Mouse (Mus musculus): ENCODE results near the gene Olfr96. TPM values are rescaled to one million over a fixed set of nuclear protein-coding genes. Genes with fewer than 3 reads are reported as not detected.
"Not testable (repeated sequence)": the region's sequence is repeated elsewhere in the genome, so short reads cannot be mapped to it uniquely, and the experiment has no call there.

The Olfr96 gene
- polyA plus RNA-seq, 1 experiment from 2014 or later: not detected

DNA sequence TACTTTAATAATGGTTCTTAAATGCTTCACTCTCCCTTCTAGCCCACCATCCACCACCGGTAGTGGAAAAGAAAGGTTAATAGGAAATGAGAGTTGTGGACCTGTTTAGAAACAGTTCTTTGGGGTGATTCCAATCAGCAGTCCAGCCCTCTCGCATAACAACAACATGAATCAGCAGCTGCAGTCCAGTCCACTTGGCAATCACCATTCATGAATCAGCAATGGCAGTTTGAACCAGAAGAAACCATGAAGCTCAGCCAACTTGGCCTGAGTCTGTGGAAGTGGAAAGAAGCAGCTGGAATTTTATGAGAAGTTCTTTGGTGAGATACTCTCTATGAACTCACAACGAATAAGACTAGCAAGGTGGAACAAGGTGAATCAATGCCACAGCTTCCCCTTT lies 1.5 kb upstream of the Olfr96 start:
- WGBS: 71% methylated on average over 3 of the region's 3 CpGs
- Histone ChIP-seq H3K9me3 (no peaks in the 10 kb centered on the region), H3K27ac (no peak overlapping the region), H3K4me1 (no peaks in the 10 kb centered on the region), H3K27me3 (ENCODE audit: insufficient read depth, poor library complexity, severe bottlenecking) (no peaks in the 10 kb centered on the region), H3K4me3 (no peak overlapping the region), H3K36me3 (no peaks in the 10 kb centered on the region)
- no peak for DNase-seq (ENCODE audit: low spot score)

DNA sequence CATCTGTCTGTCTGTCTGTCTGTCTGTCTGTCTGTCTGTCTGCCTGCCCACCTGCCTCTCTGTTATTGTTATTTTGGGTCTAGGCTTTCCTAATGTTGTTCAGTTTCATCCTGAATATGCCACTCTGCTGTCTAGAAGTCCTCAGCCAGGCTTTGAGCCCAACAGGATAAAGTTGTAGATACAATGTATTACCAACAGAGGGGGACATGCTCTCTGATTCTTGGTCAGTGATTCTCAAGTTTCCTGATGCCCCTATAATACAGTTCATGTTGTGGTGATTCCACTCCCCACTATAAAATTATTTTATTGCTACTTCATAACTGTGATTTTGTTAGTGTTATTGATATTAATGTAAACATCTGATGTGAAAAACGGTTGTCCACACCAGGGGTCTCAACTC lies 1.9 kb downstream of the Olfr96 start:
- Histone ChIP-seq H3K27me3 (ENCODE audit: insufficient read depth, poor library complexity, severe bottlenecking) (no peaks in the 10 kb centered on the region), H3K4me1 (no peaks in the 10 kb centered on the region), H3K36me3 (no peaks in the 10 kb centered on the region), H3K9me3 (no peaks in the 10 kb centered on the region), H3K27ac (no peak overlapping the region), H3K4me3 (no peak overlapping the region)
- WGBS: 18% methylated on average over 1 of the region's 1 CpGs
- no peak for DNase-seq (ENCODE audit: low spot score)

DNA sequence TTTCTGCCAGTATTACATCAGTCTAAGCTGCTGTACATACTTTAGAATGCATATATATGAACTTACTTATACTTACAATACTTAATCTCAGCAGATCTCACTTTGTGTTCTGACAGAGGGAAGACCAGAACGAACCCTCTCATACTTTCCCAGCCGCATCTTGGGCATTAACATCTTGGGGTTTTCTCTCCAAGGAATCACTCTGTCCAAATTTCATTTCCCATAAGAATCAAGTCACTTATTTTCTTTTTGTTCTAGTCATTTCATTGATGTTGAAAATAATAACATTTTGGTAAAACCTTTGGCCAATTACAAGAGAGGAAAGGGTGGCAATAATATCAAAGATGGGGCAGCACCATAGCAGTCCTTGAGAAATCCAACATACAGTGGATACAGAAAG lies 17.3 kb downstream of the Olfr96 start, which contains the start of gene Olfr97:
Olfr97 (minus strand) TSS at position 101 of the 400 bp plus-strand sequence.
- not testable (repeated sequence) for DNase-seq (ENCODE audit: low spot score)

DNA sequence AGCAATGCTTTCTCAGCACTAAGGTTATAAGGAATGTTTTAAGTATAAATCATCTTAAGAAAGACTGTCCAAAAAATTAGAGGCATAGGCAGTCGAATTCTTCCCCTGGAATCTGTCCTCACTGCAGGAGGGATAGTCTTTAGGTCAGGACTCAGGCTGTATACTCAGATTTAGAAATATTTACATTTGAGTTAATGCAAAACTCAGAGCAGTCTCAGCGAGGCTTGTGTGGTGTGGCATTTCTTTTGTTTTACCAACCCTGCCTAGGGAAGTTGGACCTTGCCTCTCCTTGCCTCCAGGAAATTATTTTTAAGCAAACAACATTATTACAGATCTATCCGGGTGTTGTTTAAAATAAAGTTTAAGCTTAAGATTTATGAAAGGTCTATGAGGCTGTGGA lies 22.3 kb downstream of the Olfr96 start:
- DNase-seq (ENCODE audit: low spot score): no peak
- no peaks in the 10 kb centered on the region for H3K9me3 ChIP-seq
- WGBS: 59% methylated on average over 3 of the region's 3 CpGs
- no peak overlapping the region for H3K4me3 ChIP-seq
- no peak overlapping the region for H3K27ac ChIP-seq
- no peaks in the 10 kb centered on the region for H3K4me1 ChIP-seq
- H3K27me3 ChIP-seq (ENCODE audit: insufficient read depth, poor library complexity, severe bottlenecking): no peaks in the 10 kb centered on the region
- H3K36me3 ChIP-seq: no peaks in the 10 kb centered on the region

More for the DNA sequence above, 17.3 kb downstream of the Olfr96 start, which contains the start of gene Olfr97:
- H3K27ac ChIP-seq; H3K36me3 ChIP-seq; H3K9me3 ChIP-seq; H3K4me1 ChIP-seq; H3K4me3 ChIP-seq; H3K27me3 ChIP-seq (ENCODE audit: insufficient read depth, poor library complexity, severe bottlenecking): not testable (repeated sequence)
- 86% methylated on average over 2 of the region's 2 CpGs for WGBS

DNA sequence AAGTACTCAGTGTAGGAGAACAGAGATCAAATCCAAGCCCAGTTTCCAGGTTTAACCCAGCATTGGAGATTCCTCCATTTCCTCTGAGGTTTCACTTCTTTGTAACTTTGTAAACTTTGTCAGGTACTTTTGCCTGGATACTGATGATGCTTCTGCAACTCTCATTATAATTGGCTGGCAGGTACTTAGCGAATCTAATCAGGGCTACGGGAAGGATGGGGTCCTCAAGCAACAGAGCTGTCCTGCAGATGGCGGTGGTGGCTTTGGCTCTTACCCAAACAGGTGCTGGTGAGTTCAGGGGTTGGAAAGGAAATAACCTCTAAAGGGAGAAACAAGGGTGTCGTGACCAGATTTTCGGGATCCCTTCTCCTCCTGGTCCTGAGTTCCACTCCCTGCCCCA lies 26.8 kb downstream of the Olfr96 start:
- no peaks in the 10 kb centered on the region for H3K9me3 ChIP-seq
- H3K4me3 ChIP-seq: no peak overlapping the region
- no peak overlapping the region for H3K27ac ChIP-seq
- H3K4me1 ChIP-seq: no peaks in the 10 kb centered on the region
- no peaks in the 10 kb centered on the region for H3K27me3 ChIP-seq (ENCODE audit: insufficient read depth, poor library complexity, severe bottlenecking)
- WGBS: 28% methylated on average over 5 of the region's 5 CpGs
- DNase-seq (ENCODE audit: low spot score): no peak
- H3K36me3 ChIP-seq: no peaks in the 10 kb centered on the region

DNA sequence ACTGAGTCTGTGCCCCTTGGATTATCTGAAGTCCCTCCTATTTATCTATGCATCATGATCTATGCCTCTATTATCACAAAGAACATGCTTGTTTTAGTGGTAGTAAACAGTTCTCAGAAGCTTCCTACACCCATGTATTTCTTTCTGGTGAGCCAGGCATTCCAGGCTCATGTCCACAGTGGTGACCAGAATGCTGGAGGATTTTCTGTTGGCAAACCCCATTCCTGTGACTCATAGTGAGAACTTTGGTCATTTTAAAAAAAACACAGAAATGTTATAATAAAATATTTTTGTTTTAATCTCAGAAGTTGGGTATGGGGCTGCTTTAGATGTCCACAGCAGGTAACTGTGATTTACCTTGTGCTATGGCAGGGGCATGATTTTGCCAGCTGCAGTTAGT lies 29.5 kb downstream of the Olfr96 start:
- no peaks in the 10 kb centered on the region for H3K27me3 ChIP-seq (ENCODE audit: insufficient read depth, poor library complexity, severe bottlenecking)
- no peaks in the 10 kb centered on the region for H3K36me3 ChIP-seq
- H3K4me1 ChIP-seq: no peaks in the 10 kb centered on the region
- H3K9me3 ChIP-seq: no peaks in the 10 kb centered on the region
- no peak for DNase-seq (ENCODE audit: low spot score)
- no peak overlapping the region for H3K27ac ChIP-seq
- H3K4me3 ChIP-seq: no peak overlapping the region

DNA sequence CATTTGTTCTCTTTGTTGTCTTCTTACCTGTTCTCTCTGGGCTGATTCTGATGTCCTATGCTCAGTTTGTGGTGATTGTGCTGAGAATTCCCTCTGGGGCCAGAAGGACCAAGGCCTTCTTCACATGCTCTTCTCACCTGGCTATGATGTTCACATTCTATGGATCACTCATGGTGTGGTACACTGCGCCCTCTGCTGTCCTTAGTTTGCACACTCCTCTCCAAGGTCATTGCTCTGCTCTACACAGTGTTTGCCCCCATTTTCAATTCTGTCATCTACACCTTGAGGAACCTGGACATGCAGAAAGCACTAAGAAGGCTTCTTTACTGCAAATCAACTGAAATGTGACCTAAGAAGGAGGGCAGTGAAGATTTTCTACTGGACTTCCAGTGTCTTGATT lies 30.6 kb downstream of the Olfr96 start:
- Histone ChIP-seq H3K27ac (no peak overlapping the region), H3K4me3 (no peak overlapping the region), H3K4me1 (no peaks in the 10 kb centered on the region), H3K36me3 (no peaks in the 10 kb centered on the region), H3K9me3 (no peaks in the 10 kb centered on the region), H3K27me3 (ENCODE audit: insufficient read depth, poor library complexity, severe bottlenecking) (no peaks in the 10 kb centered on the region)
- 10% methylated on average over 1 of the region's 1 CpGs for WGBS
- no peak for DNase-seq (ENCODE audit: low spot score)

DNA sequence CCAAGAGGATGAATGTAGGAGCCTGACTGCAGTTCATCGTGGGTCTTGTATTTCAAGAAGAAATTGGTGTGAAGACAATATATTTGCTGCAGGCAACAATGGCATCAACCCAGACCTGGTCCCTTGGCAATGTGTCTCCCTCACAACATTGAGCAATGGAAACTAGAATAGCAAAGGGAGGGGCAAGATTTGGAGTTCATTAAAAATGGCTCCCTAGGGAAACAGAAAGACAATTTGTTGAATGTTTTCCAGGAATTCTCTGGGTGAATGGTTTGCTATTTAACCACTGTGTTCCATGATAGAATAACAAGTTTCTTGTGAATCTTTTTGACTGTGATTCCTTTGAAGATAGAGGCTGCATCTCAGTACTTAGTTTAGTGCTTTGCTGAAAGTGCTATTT lies 43.7 kb downstream of the Olfr96 start, which contains the start of gene Olfr98:
Olfr98 (minus strand) TSS at position 124 of the 400 bp plus-strand sequence.
- no peaks in the 10 kb centered on the region for H3K9me3 ChIP-seq
- no peaks in the 10 kb centered on the region for H3K27me3 ChIP-seq (ENCODE audit: insufficient read depth, poor library complexity, severe bottlenecking)
- no peaks in the 10 kb centered on the region for H3K36me3 ChIP-seq
- no peak within 1 kb of the TSS for H3K4me3 ChIP-seq
- no peak within 1 kb of the TSS for H3K27ac ChIP-seq
- H3K4me1 ChIP-seq: no peaks in the 10 kb centered on the region
- no peak for DNase-seq (ENCODE audit: low spot score)
- WGBS: 82% methylated on average over 1 of the region's 1 CpGs

DNA sequence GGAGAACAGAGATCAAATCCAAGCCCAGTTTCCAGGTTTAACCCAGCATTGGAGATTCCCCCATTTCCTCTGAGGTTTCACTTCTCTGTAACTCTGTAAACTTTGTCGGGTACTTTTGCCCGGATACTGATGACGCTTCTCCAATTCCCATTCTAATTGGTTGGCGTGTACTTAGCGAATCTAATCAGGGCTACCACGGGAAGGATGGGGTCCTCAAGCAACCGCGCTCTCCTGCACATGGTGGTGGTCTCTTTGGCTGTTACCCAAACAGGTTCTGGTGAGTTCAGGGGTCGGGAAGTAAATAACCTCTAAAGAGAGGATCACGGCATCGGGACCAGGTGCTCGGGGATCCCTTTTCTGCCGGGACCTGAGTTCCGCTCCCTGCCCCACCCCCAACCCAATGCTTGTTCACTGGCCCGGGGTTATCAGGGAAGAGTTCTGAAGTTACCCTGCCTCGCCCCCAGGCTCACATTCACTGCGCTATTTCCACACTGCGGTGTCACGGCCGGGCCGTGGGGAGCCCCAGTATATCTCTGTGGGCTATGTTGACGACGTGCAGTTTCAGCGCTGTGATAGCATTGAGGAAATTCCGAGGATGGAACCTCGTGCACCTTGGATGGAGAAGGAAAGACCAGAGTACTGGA lies 50.2 kb downstream of the Olfr96 start, which contains the start of gene H2-M3:
H2-M3 (plus strand) TSS at position 163 of the 644 bp plus-strand sequence.
- H3K36me3 ChIP-seq: no peaks in the 10 kb centered on the region
- 3% methylated on average over 26 of the region's 26 CpGs for WGBS
- DNase-seq (ENCODE audit: low spot score): peak; percentile 78
- H3K27ac ChIP-seq: no peak within 1 kb of the TSS
- H3K27me3 ChIP-seq (ENCODE audit: insufficient read depth, poor library complexity, severe bottlenecking): peaks cover 3% of the 10 kb centered on the region; the same call in 1 of the 2 replicates
- H3K9me3 ChIP-seq: no peaks in the 10 kb centered on the region
- no peaks in the 10 kb centered on the region for H3K4me1 ChIP-seq
- H3K4me3 ChIP-seq: peak within 1 kb of the TSS; percentile 68

DNA sequence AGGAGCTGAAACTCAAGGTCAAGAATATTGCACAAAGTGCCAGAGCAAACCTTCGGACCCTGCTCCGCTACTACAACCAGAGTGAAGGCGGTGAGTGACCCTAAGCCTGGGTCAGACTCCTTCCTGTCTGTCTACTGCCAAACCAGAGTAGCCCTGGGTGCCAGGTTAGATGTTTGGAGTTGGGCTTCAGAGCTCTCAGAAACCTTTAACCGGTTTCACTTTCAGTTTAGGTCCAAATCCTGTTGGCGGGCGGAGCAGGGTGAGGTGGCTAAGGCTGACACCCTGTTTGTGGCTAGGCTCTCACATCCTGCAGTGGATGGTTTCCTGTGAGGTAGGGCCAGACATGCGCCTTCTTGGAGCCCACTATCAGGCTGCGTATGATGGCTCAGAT lies 50.8 kb downstream of the Olfr96 start:
- no peaks in the 10 kb centered on the region for H3K9me3 ChIP-seq
- no peak for DNase-seq (ENCODE audit: low spot score)
- H3K27me3 ChIP-seq (ENCODE audit: insufficient read depth, poor library complexity, severe bottlenecking): peaks cover 3% of the 10 kb centered on the region; the same call in 1 of the 2 replicates
- H3K27ac ChIP-seq: no peak overlapping the region
- H3K4me3 ChIP-seq: peak overlapping the region; percentile 68
- no peaks in the 10 kb centered on the region for H3K4me1 ChIP-seq
- WGBS: 51% methylated on average over 8 of the region's 8 CpGs
- no peaks in the 10 kb centered on the region for H3K36me3 ChIP-seq

DNA sequence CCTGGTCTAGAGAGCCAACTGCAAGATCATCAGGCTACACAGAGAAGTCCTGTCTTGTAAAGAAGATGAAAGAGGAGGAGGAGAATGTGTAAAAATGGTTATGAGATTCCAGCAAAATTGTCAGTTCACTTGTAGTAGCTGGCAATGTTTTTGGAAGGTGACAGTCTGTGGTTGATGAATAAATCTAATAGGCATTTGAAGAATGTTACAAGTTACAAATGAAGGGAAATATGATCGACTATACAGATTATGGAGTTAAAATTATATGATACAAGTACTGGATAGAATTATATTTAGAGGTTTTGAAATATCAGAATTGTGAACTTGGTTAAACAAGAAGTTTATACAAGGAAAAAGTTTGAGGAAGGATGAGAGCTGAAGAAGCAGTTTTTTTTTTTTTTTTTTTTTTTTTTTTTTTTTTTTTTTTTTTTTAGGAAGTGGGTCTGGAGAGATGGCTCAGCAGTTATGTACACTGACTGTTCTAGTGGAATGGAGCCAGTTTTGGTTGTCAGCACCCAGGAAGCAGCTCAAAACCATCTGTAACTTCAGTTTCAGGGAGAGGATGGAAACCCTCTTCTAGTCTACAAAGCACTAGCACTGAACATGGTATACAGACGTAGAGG lies 55.8 kb downstream of the Olfr96 start:
- peaks cover 2% of the 10 kb centered on the region; the same call in 1 of the 2 replicates for H3K27me3 ChIP-seq (ENCODE audit: insufficient read depth, poor library complexity, severe bottlenecking)
- H3K4me1 ChIP-seq: no peaks in the 10 kb centered on the region
- H3K27ac ChIP-seq: no peak overlapping the region
- WGBS: 70% methylated on average over 2 of the region's 2 CpGs
- H3K36me3 ChIP-seq: no peaks in the 10 kb centered on the region
- no peaks in the 10 kb centered on the region for H3K9me3 ChIP-seq
- no peak overlapping the region for H3K4me3 ChIP-seq
- no peak for DNase-seq (ENCODE audit: low spot score)
